Mouse (Mus musculus) embryonic facial prominence, embryonic 10.5 days (tissue): Measurements from ENCODE around the gene Gm10912. TPM values are rescaled to one million over a fixed set of nuclear protein-coding genes. Genes with fewer than 3 reads are reported as not detected.
"Not testable (repeated sequence)": the region's sequence is repeated elsewhere in the genome, so short reads cannot be mapped to it uniquely, and the experiment has no call there.

ENCODE experiments used
- DNase-seq: peaks from one replicate; pipeline ENCODE4 v3.0.0-alpha.2; 2017; ENCODE audit warnings: low spot score
- H3K27ac ChIP-seq: fragments of 300-500 bp; sonication (generic); replicated peaks from 2 replicates; pipeline ENCODE4 v1.5.1; 2016; ENCODE audit warnings: mild to moderate bottlenecking
- H3K27me3 ChIP-seq: fragments of 300-500 bp; sonication (generic); replicated peaks from 2 replicates; pipeline ENCODE4 v1.6.1; 2016; ENCODE audit warnings: low read depth, mild to moderate bottlenecking; ENCODE audit not compliant: poor library complexity, severe bottlenecking
- H3K36me3 ChIP-seq: fragments of 300-500 bp; sonication (generic); replicated peaks from 2 replicates; pipeline ENCODE4 v1.6.1; 2016; ENCODE audit warnings: mild to moderate bottlenecking, moderate library complexity
- H3K4me1 ChIP-seq: fragments of 300-500 bp; sonication (generic); 2 replicates; pipeline ENCODE4 v1.6.1; 2016
- H3K4me3 ChIP-seq: fragments of 300-500 bp; sonication (generic); 2 replicates; pipeline ENCODE4 v1.5.1; 2016; ENCODE audit warnings: mild to moderate bottlenecking, moderate library complexity
- H3K9me3 ChIP-seq: fragments of 300-500 bp; sonication (generic); 2 replicates; pipeline ENCODE4 v1.6.1; 2016; ENCODE audit warnings: mild to moderate bottlenecking
- WGBS: fragments of 180-500 bp; shearing (Covaris S2); methylation state at CpG from one replicate; pipeline ENCODE4 v1.1.7; 2016; 5-methylcytosine and 5-hydroxymethylcytosine counted together
- polyA plus RNA-seq: library from polyadenylated mRNA; unstranded; fragments of >200 nt; fragmentation: Nextera tagmentation; extraction: Ambion mirVana; gene quantifications from 2 replicates; pipeline ENCODE4 v1.2.1, GENCODE M21; 2016

Gm10912 gene
- polyA plus RNA-seq, 1 experiment from 2014 or later, result not detected

DNA sequence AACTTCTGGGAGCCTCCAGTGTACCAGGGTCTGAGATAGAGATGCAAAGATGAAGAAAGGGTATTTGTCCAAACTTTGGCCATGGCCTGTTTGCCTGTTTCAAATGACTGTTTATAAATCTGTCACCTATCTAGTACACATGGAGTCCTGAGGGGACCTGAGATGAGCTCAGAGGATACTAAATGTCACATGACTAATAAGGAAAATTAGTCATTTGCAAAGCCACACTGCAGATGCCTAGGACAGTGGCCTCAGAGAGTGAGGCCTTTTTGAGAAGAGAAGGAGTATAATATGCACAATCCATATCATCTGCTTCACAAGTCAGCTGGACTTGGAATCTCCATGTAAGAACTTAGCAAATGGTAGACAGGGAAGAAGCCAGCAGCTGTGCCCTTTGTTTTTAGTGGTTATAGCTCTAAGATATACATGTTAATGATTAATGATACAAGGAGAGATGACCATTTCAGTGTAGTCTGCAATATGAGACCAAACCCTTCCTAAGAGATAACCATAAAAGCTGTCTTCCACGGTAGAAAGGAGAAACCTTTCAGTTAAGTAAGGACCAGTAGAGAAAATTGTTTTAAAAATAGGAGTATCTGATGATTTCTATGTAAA, 15.9 kb downstream of the Gm10912 start:
- not testable (repeated sequence) for H3K36me3 ChIP-seq, H3K27ac ChIP-seq, H3K4me3 ChIP-seq, H3K27me3 ChIP-seq, H3K9me3 ChIP-seq, H3K4me1 ChIP-seq, DNase-seq
- no CpG with 5 or more reads among the region's 1 CpGs for WGBS

DNA sequence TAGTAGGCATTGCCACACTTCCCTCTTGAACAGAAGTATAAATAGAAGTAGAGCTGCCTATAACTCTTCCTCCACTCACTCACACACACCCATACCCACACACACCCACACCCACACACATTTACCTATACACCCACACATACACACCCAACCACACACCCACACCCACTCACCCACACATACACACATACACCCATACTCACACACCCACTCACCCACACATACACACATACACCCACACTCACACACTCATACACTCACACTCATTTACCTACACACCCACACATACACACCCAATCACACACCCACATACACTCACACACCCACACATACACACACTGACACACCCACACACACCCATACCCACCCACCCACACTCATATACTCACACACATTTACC, 16.8 kb downstream of the Gm10912 start:
- no peak for DNase-seq
- no peaks in the 10 kb centered on the region for H3K27me3 ChIP-seq

DNA sequence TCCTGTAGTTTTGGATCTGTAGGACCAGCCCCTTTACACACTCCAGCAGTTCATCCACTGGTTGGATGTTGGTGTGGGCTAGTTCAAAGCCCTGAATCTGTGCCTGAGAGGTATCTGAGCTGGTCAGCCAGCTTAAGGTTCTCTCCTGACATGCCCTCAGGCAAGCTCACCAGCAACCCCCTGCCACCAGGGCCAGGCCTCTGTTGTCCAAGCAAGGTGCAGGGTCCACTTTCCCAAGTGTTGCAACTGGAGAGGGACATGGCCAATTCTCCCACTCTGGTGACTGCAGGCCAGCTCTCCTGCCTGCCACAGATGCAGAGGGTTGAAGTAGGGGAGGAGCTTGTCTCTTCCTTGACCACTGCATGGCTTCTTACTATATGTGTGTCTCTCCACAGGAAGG, 18.4 kb downstream of the Gm10912 start:
- H3K4me3 ChIP-seq, H3K36me3 ChIP-seq, H3K27ac ChIP-seq, H3K9me3 ChIP-seq, H3K27me3 ChIP-seq, DNase-seq, H3K4me1 ChIP-seq: not testable (repeated sequence)

More for the DNA sequence above, 16.8 kb downstream of the Gm10912 start:
- Histone ChIP-seq H3K36me3 (no peaks in the 10 kb centered on the region), H3K4me3 (no peak overlapping the region), H3K9me3 (no peaks in the 10 kb centered on the region), H3K4me1 (no peaks in the 10 kb centered on the region), H3K27ac (no peak overlapping the region)

DNA sequence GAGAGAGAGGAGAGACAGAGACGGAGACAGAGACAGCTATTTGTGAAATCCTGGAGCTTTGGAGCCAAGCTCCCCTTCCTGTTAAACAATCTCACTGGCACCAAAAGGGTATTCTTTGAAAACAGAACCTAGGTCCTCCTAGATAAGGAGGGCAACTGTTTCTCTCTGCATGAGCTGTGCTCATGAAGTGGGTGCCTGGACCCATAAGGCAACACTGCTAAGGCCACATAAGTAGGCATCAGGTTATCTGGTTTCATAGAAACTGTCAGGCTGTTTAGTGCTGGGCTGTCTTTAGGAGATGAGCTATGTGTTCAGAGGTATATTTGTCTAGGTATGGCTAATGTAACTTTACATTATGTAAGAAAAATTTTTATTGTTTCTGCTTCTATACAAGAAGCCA, 21.9 kb downstream of the Gm10912 start:
- 73% methylated on average over 1 of the region's 1 CpGs for WGBS
- not testable (repeated sequence) for DNase-seq, H3K9me3 ChIP-seq, H3K4me3 ChIP-seq, H3K36me3 ChIP-seq, H3K27me3 ChIP-seq, H3K27ac ChIP-seq, H3K4me1 ChIP-seq

DNA sequence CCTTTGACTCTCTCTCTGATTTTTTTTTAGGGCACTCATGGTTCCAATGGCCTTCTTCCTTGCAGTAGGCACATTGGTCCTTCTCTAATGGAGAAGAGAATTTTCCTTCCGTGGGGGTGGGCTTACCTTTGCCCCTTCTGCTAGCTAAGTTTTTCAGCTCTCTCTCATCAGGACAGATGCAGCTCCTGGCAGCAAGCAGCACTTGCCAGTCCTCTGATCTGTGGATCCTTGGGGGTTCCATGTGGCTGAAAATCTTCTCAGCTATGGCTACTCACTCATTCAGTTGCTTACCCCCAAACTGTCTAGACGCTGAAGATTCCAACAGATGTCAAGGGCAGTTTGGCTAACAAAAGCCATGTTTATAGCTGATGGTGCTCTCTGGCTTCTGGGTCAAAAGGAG, 27.7 kb downstream of the Gm10912 start:
- Histone ChIP-seq H3K4me3 (no peak overlapping the region), H3K36me3 (no peaks in the 10 kb centered on the region), H3K4me1 (peaks cover 18% of the 10 kb centered on the region), H3K27ac (no peak overlapping the region), H3K27me3 (no peaks in the 10 kb centered on the region), H3K9me3 (no peaks in the 10 kb centered on the region)
- 81% methylated on average over 2 of the region's 2 CpGs for WGBS
- no peak for DNase-seq

DNA sequence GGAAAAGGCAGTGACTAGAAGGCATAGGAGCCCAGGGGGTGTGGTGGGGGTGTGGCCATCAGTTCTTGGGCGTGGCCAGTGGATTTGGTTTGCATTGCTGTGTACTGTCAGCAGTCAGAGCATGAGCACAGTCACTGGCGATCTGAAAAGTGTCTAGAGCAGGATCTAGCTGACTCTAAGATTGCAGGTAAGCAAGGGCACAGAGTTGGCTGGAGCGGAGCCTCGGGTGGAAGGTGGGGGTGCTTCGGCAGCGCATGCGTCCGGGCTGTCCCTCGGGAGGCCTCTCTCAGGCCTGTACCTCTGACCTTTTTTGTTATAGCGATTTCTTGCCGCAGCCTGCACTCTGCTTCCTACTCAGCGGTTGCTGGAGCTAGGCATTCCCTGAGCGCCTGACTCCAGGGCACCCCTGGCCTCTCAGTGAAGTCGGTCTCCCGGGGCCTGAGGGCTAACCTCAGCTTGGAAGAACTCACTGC, 30.2 kb downstream of the Gm10912 start, which contains the start of gene Cd59a:
Gene Cd59a, plus strand, starts transcription at position 61 of the 473 bp plus-strand sequence.
- no peaks in the 10 kb centered on the region for H3K27me3 ChIP-seq
- 8% methylated on average over 15 of the region's 15 CpGs for WGBS
- peak within 1 kb of the TSS; percentile 62 for H3K4me3 ChIP-seq
- DNase-seq, result peak; percentile 84
- H3K27ac ChIP-seq, result peak within 1 kb of the TSS; percentile 86
- no peaks in the 10 kb centered on the region for H3K36me3 ChIP-seq
- H3K4me1 ChIP-seq, result peaks cover 27% of the 10 kb centered on the region
- H3K9me3 ChIP-seq, result no peaks in the 10 kb centered on the region

DNA sequence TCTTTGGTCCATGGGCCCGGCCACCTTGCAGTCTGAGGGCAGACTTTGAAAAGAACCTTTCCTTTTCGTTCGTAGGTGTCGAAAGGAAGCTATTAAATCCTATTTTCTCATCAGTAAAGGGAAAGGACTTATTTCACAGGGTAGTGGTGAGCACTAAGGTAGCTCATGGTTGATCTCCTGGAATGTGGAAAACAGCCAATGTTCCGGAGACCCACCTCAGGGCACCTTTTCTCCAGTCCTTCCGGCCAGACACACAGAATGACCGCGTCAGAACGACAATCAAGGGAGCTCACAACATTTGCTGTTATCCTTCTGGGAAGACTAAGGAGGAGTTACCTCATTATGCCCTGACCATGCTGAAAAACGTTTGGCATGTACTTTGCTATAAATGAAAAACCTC, 30.6 kb downstream of the Gm10912 start:
- no peaks in the 10 kb centered on the region for H3K36me3 ChIP-seq
- H3K27me3 ChIP-seq, result no peaks in the 10 kb centered on the region
- H3K27ac ChIP-seq, result peak overlapping the region; percentile 86
- no peaks in the 10 kb centered on the region for H3K9me3 ChIP-seq
- 46% methylated on average over 10 of the region's 10 CpGs for WGBS
- DNase-seq, result no peak
- H3K4me1 ChIP-seq, result peaks cover 27% of the 10 kb centered on the region
- H3K4me3 ChIP-seq, result peak overlapping the region; percentile 62

DNA sequence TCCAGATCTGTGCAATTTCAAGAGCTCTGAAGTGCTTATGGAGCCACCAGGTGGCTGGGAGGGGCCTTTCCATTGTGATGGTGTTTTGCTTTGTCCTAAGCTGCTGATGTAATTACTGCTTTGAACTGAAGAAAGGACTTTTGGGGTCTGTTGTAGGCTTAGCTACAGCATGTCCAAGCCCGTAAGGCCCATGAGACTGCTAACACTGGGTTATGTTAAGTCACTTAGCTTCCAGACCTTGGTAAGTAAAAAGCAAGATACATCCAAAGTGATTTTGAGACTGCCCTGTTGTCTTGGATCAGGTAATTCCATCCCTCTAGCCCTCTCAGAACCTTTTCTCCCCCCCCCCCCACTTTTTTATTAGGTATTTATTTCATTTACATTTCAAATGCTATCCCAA, 31.2 kb downstream of the Gm10912 start:
- Histone ChIP-seq H3K27ac (0 out of 2 replicates have a peak overlapping the region, but pooled peaks have one; percentile 44), H3K4me3 (peak overlapping the region; percentile 62; the same call in 1 of the 2 replicates), H3K4me1 (peaks cover 27% of the 10 kb centered on the region)
- 69% methylated on average over 1 of the region's 1 CpGs for WGBS
- not testable (repeated sequence) for H3K27me3 ChIP-seq, H3K9me3 ChIP-seq, DNase-seq, H3K36me3 ChIP-seq

DNA sequence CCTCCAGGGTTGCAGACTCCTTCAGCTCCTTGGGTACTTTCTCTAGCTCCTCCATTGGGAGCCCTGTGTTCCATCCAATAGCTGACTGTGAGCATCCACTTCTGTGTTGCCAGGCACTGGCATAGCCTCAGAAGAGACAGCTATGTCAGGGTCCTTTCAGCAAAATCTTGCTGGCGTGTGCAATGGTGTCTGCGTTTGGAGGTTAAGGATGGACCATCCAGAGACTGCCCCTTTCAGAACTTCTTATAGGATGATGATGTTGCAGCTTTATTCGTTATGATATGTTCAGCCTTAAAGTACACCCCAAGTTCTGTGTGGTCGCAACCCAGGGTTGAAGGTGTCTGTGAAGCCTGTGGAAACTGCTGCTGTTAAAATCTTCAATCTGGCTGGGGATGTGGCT, 31.8 kb downstream of the Gm10912 start:
- WGBS, result 93% methylated on average over 4 of the region's 4 CpGs
- DNase-seq, H3K9me3 ChIP-seq, H3K27me3 ChIP-seq, H3K4me3 ChIP-seq, H3K36me3 ChIP-seq: not testable (repeated sequence)
- Histone ChIP-seq H3K4me1 (peaks cover 27% of the 10 kb centered on the region), H3K27ac (0 out of 2 replicates have a peak overlapping the region, but pooled peaks have one; percentile 1)

DNA sequence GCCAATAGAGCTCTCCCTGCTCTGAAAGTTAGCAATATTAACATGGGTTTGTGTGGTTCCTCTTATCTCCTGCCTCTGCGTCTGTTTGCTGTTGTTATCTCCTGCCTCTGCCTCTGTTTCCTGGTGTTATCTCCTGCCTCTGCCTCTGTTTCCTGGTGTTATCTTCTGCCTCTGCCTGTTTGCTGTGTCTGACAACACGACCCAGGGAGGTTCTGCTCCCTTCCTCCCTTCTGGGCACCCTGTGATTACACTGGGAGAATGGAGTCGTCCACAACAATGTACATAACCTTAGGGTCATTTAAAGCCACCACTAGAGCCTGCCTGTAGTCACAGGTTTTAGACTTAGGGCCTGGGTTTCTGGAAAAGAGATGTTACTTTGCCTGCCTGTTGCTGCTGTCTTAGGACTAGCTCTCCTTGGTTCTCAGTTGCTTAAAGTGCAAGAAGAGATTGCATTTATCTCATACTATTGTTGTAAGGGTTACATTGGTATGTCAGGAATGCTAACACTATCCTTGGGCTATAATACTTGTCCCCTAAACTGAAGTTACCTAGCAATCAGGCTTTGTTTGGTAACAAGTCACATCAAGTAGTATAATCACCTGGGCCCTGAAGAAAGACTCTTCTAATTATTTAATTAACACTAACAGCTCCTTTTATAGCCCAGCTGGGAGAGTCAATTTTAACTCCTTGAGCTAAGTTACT, 33.1 kb downstream of the Gm10912 start:
- Histone ChIP-seq H3K27me3 (no peaks in the 10 kb centered on the region), H3K27ac (peak overlapping the region; percentile 57), H3K4me3 (no peak overlapping the region), H3K9me3 (no peaks in the 10 kb centered on the region), H3K4me1 (peaks cover 27% of the 10 kb centered on the region), H3K36me3 (no peaks in the 10 kb centered on the region)
- DNase-seq, result no peak
- WGBS, result 32% methylated on average over 3 of the region's 3 CpGs

DNA sequence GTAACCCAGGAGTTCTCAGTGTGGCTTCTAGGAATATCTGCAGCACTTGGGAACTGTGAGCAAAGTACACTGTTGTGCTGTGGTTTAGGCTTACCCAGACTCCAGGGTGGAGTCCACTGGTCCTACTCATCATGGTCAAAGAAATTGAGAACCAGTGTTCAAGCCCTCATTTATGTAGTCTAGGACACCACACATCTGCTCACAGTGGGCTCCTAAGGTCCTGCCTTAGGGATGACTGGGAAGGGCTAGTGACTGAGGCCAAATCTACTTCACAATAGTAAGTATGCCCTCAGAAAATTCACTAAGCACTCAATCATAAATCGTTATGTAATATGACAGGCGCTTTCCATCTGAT, 33.6 kb downstream of the Gm10912 start:
- Histone ChIP-seq H3K27ac (peak overlapping the region; percentile 57; the same call in 1 of the 2 replicates), H3K36me3 (no peaks in the 10 kb centered on the region), H3K27me3 (no peaks in the 10 kb centered on the region), H3K4me3 (no peak overlapping the region), H3K4me1 (peaks cover 24% of the 10 kb centered on the region), H3K9me3 (no peaks in the 10 kb centered on the region)
- 94% methylated on average over 2 of the region's 2 CpGs for WGBS
- no peak for DNase-seq

DNA sequence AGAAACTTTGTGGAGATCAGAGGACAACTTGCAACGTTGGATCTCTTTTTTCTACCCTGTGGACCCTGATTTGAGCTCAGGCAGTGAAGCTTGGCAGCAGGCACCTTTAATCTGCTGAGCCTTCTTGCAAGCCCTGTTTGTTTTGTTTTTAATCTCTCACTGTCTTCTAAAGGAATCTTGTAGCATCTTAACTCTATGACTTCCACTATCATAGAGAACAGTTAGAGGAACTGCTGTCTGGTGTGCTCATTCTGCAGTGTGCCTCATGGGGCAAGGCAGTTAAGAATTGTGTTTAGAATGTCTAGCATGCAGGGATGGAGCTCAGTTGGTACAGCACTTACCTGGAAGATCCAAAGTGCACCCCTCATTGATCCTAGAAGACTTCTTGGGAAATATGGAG, 34.3 kb downstream of the Gm10912 start:
- Histone ChIP-seq H3K36me3 (no peaks in the 10 kb centered on the region), H3K9me3 (no peaks in the 10 kb centered on the region), H3K4me1 (peaks cover 24% of the 10 kb centered on the region), H3K27ac (no peak overlapping the region), H3K27me3 (no peaks in the 10 kb centered on the region), H3K4me3 (no peak overlapping the region)
- 61% methylated on average over 1 of the region's 1 CpGs for WGBS
- peak; percentile 2 for DNase-seq

DNA sequence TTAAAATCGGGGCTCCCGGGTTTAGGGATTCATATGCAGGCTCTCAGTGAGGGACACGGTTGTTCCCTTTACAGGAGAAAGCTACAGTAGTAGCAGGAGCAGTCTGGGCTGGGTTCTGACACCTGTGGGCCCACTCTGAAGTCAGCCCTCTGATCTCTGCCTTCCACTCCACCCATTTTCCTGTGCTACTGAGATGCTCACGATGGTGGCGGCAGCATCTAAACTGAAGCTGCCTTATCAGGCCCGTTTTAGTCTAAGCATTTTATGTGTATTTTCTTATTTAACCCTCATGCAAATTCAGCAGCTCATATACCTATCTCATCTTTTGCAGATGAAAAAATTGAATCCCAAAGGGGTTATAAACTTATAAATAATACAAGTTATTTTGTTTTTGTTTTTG, 39.2 kb downstream of the Gm10912 start:
- no peak for DNase-seq
- Histone ChIP-seq H3K4me3 (no peak overlapping the region), H3K36me3 (no peaks in the 10 kb centered on the region), H3K9me3 (no peaks in the 10 kb centered on the region), H3K27me3 (no peaks in the 10 kb centered on the region), H3K27ac (no peak overlapping the region), H3K4me1 (peaks cover 4% of the 10 kb centered on the region)
- WGBS, result 93% methylated on average over 6 of the region's 6 CpGs
